Mouse (Mus musculus): Measurements from ENCODE around the gene Syngr3.

DNA sequence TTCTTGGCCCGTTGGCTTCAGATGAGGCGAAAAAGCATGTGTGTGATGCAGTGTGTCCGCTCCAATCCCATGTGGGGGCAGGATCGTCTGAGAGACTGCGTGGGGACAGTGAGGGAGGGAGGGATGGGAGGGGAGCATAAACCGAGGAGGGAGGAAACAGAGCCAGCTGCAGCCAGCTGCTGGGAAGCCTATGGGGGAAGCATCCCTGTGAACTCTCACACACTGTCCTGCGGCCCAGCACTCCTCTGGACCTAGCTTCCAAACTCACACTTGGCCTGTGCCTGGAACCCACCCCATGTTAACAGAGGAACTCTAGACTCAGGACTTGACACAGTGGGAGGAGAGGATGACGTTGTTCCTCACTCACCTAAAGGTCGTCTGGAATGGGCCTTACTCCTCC, 50.9 kb downstream of the Syngr3 start:
- no peak for TF ChIP-seq CTCF (IDR thresholded peaks at IDR 0.05; ENCODE audit: extremely low read depth, insufficient read depth, low read length)
- no peak for TF ChIP-seq POLR2A (IDR thresholded peaks at IDR 0.05; ENCODE audit: extremely low read depth, insufficient read depth, low read length)

Measured in cortical plate, adult 2 months (tissue).